Mouse (Mus musculus): ENCODE measurements around the gene C2cd5. TPM values are rescaled to one million over a fixed set of nuclear protein-coding genes. Genes with fewer than 3 reads are reported as not detected.
"Not testable (repeated sequence)": the region's sequence is repeated elsewhere in the genome, so short reads cannot be mapped to it uniquely, and the experiment has no call there.

The C2cd5 gene
- polyA plus RNA-seq (2015; fragmentation: Nextera tagmentation; extraction: Ambion mirVana): 46.5 and 51.4 TPM in 2 replicates

DNA sequence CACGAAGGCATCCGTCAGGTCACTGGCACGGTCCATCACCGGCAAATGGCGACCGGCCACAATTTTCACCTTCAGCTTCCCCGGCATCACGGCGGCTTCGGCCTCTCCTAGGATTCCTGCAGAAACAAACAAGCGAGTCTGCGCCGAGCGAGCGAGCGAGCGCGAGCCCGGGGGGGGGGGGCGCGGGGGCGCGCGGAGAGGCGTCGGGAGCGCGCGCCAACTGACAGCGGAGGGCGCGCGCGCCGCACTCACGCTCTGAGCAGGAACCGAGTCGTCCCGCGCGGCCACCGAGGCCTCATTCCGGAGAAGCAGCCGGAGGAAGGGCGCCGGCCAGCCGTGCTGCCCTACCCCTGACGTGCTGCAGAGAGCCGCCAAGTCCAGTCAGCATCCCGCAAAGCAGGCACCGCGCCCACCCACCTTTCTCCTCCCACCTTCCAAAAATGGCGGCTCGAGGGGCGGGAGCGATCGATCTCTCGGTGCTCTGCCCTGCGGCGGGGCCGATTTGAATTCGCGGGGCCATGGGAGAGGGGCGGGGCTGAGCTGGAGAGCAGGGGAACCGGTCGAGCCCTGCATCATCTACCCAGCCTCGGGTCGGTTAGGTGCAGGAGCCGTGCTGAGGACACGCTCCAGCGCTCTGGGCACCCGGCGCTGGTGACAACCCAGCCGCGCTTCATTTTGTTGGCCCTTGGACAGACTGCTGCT is at the start of gene C2cd5:
TSS of gene C2cd5 (minus strand) at position 461 of the 702 bp plus-strand sequence.
- peak within 1 kb of the TSS; percentile 89 for H3K9ac ChIP-seq
- no peaks in the 10 kb centered on the region for H3K36me3 ChIP-seq (replicated peaks)
- no peaks in the 10 kb centered on the region for H3K9me3 ChIP-seq
- ATAC-seq (replicated peaks): peak; percentile 96
- H3K27me3 ChIP-seq (replicated peaks): no peaks in the 10 kb centered on the region
- peak within 1 kb of the TSS; percentile 90 for H3K4me3 ChIP-seq
- H3K4me2 ChIP-seq: peak within 1 kb of the TSS; percentile 75
- peaks cover 26% of the 10 kb centered on the region for H3K4me1 ChIP-seq
- H3K27ac ChIP-seq: peak within 1 kb of the TSS; percentile 99
- under 1% methylated on average over 75 of the region's 75 CpGs for WGBS

- H3K4me2 ChIP-seq: no peak overlapping the region
- H3K9ac ChIP-seq: no peak overlapping the region
- no peak overlapping the region for H3K27ac ChIP-seq
- no peak for ATAC-seq (replicated peaks)
- H3K4me1 ChIP-seq: no peaks in the 10 kb centered on the region
- H3K9me3 ChIP-seq: no peaks in the 10 kb centered on the region
- H3K4me3 ChIP-seq: no peak overlapping the region
- H3K27me3 ChIP-seq (replicated peaks): no peaks in the 10 kb centered on the region
- no peaks in the 10 kb centered on the region for H3K36me3 ChIP-seq (replicated peaks)
These were observed 48.9 kb upstream of the C2cd5 start for GRCm38 (mm10) chr6:143148868-143149267.

- WGBS: 76% methylated on average over 8 of the region's 8 CpGs
- ATAC-seq (replicated peaks): no peak
- Histone ChIP-seq H3K4me2 (no peak overlapping the region), H3K4me1 (peaks cover 6% of the 10 kb centered on the region), H3K36me3 (replicated peaks) (no peaks in the 10 kb centered on the region), H3K27me3 (replicated peaks) (no peaks in the 10 kb centered on the region), H3K27ac (no peak overlapping the region), H3K4me3 (no peak overlapping the region), H3K9ac (no peak overlapping the region), H3K9me3 (no peaks in the 10 kb centered on the region)
These were observed 46.8 kb upstream of the C2cd5 start for GRCm38 (mm10) chr6:143146756-143147155.

- no peak for ATAC-seq (replicated peaks)
- no peaks in the 10 kb centered on the region for H3K36me3 ChIP-seq (replicated peaks)
- peaks cover 6% of the 10 kb centered on the region for H3K4me1 ChIP-seq
- no peaks in the 10 kb centered on the region for H3K9me3 ChIP-seq
- WGBS: 57% methylated on average over 7 of the region's 7 CpGs
- no peak overlapping the region for H3K4me2 ChIP-seq
- H3K27me3 ChIP-seq (replicated peaks): no peaks in the 10 kb centered on the region
- H3K9ac ChIP-seq: no peak overlapping the region
- H3K27ac ChIP-seq: no peak overlapping the region
- H3K4me3 ChIP-seq: no peak overlapping the region
These were observed 45.1 kb upstream of the C2cd5 start for GRCm38 (mm10) chr6:143145051-143145450.

GRCm38 (mm10) chr6:143144556-143144955 is 44.6 kb upstream of the C2cd5 start:
- ATAC-seq (replicated peaks): no peak
- no peaks in the 10 kb centered on the region for H3K36me3 ChIP-seq (replicated peaks)
- H3K4me2 ChIP-seq: no peak overlapping the region
- WGBS: 84% methylated on average over 2 of the region's 2 CpGs
- H3K27me3 ChIP-seq (replicated peaks): no peaks in the 10 kb centered on the region
- H3K4me3 ChIP-seq: no peak overlapping the region
- no peaks in the 10 kb centered on the region for H3K9me3 ChIP-seq
- peaks cover 6% of the 10 kb centered on the region for H3K4me1 ChIP-seq
- no peak overlapping the region for H3K27ac ChIP-seq
- H3K9ac ChIP-seq: no peak overlapping the region

DNA sequence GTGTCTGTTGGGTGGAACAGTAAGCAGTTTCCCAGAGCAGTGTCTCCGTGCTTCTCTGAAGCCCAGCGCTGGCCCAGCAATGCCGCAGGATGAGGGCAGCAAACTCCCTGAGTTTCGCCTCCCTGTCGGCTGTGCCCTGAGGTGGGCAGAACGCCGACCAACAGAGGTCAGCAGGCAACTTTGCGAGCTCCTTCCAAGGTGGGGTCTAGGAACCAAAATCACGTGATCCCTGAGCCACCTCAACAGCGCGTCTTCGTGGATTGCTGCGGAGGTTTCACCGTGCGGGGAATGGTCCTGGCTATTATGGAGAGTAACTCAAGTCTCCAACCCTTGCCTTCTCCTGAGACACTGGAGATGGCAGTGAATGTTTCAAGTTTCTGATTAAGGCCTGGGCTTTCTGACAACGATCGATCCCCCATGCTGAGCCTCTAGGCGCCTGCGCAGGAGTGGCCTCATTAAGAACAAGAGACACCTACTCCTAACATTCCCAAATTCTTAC is 43.9 kb upstream of the C2cd5 start:
- Histone ChIP-seq H3K4me1 (peaks cover 6% of the 10 kb centered on the region), H3K4me3 (peak overlapping the region; percentile 37), H3K27me3 (replicated peaks) (no peaks in the 10 kb centered on the region), H3K9ac (peak overlapping the region; percentile 17), H3K36me3 (replicated peaks) (no peaks in the 10 kb centered on the region), H3K9me3 (no peaks in the 10 kb centered on the region), H3K27ac (no peak overlapping the region), H3K4me2 (peak overlapping the region; percentile 64)
- 19% methylated on average over 19 of the region's 19 CpGs for WGBS
- ATAC-seq (replicated peaks): peak; percentile 52; the same call in 1 of the 2 replicates

DNA sequence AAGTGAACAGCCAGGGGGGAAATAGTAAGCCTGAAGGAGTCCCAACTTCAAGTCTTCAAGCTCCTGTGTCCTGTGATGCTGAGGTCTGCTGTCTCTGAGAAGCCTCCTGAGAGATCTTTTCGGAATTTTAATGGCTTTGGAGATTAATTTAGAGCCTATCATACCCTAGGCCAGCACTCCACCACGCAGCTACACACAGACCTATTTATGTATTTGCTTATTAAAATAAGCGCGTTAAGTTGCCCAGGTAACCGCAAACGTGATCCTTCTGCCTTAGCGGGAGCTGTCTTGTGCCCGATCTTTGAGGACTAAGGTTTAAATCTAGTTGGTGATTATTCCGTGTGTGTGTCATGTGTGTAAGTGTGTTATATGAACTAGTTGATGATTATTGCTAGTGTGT is 43.4 kb upstream of the C2cd5 start:
- Histone ChIP-seq H3K9ac (no peak overlapping the region), H3K4me3 (peak overlapping the region; percentile 37), H3K36me3 (replicated peaks) (no peaks in the 10 kb centered on the region), H3K9me3 (no peaks in the 10 kb centered on the region), H3K27ac (no peak overlapping the region), H3K4me2 (peak overlapping the region; percentile 64), H3K27me3 (replicated peaks) (no peaks in the 10 kb centered on the region), H3K4me1 (peaks cover 6% of the 10 kb centered on the region)
- peak; percentile 42; the same call in 1 of the 2 replicates for ATAC-seq (replicated peaks)
- WGBS: 75% methylated on average over 9 of the region's 9 CpGs

- Histone ChIP-seq H3K9ac (no peak overlapping the region), H3K36me3 (replicated peaks) (no peaks in the 10 kb centered on the region), H3K4me1 (peaks cover 6% of the 10 kb centered on the region), H3K27me3 (replicated peaks) (no peaks in the 10 kb centered on the region), H3K4me2 (no peak overlapping the region), H3K9me3 (no peaks in the 10 kb centered on the region), H3K27ac (no peak overlapping the region), H3K4me3 (no peak overlapping the region)
- no peak for ATAC-seq (replicated peaks)
- 93% methylated on average over 4 of the region's 4 CpGs for WGBS
These were observed 42.9 kb upstream of the C2cd5 start for GRCm38 (mm10) chr6:143142861-143143260.

DNA sequence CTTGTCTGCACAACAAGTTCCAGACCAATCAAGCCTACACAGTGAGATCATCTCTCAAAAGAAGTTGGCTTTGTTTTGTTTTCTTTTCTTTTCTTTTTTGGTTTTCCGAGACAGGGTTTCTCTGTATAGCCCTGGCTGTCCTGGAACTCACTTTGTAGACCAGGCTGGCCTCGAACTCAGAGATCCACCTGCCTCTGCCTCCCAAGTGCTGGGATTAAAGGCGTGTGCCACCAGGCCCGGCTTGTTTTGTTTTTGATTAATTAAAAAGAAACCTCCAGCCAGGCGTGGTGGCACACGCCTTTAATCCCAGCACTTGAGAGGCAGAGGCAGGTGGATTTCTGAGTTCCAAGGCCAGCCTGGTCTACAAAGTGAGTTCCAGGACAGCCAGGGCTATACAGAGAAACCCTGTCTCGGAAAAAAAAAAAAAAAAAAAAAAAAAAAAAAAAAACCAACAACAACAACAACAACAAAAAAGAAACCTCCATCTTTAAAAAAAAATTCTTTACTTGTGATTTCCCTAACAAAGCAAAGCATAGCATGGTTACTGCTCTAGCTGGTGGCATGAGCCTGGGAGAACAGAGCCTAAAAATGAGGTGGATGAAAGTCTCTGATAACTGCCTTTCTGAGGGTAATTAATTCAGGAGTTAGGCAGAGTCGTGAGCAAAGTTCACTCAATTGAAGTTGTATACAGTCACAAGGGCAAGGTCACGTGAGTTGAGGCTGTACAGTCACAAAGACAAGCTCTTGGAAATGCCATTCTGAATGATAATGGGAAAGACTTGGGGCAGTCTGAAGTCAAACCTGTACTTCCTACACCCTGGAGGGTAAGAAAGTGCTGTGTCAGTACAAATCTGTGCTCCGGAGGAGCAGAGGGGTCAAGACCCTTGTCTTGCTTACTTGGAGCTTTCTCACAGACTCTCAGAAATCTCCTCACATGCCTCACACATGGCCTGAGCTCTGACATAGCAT is 42.0 kb upstream of the C2cd5 start:
- ATAC-seq (replicated peaks); H3K9me3 ChIP-seq; H3K27ac ChIP-seq; H3K36me3 ChIP-seq (replicated peaks); H3K4me2 ChIP-seq; H3K4me3 ChIP-seq; H3K9ac ChIP-seq; H3K4me1 ChIP-seq; H3K27me3 ChIP-seq (replicated peaks): not testable (repeated sequence)
- WGBS: 85% methylated on average over 10 of the region's 10 CpGs

- Histone ChIP-seq H3K27me3 (replicated peaks) (no peaks in the 10 kb centered on the region), H3K4me1 (peaks cover 6% of the 10 kb centered on the region), H3K4me2 (no peak overlapping the region), H3K4me3 (no peak overlapping the region), H3K36me3 (replicated peaks) (no peaks in the 10 kb centered on the region), H3K27ac (no peak overlapping the region), H3K9ac (no peak overlapping the region), H3K9me3 (no peaks in the 10 kb centered on the region)
- WGBS: 89% methylated on average over 9 of the region's 9 CpGs
- ATAC-seq (replicated peaks): no peak
These were observed 40.9 kb upstream of the C2cd5 start for GRCm38 (mm10) chr6:143140884-143141283.

- Histone ChIP-seq H3K4me1 (peaks cover 6% of the 10 kb centered on the region), H3K4me2 (no peak overlapping the region), H3K9ac (no peak overlapping the region), H3K27ac (no peak overlapping the region), H3K9me3 (no peaks in the 10 kb centered on the region), H3K27me3 (replicated peaks) (no peaks in the 10 kb centered on the region), H3K36me3 (replicated peaks) (no peaks in the 10 kb centered on the region), H3K4me3 (no peak overlapping the region)
- WGBS: 84% methylated on average over 2 of the region's 2 CpGs
- no peak for ATAC-seq (replicated peaks)
These were observed 39.5 kb upstream of the C2cd5 start for GRCm38 (mm10) chr6:143139417-143139816.

DNA sequence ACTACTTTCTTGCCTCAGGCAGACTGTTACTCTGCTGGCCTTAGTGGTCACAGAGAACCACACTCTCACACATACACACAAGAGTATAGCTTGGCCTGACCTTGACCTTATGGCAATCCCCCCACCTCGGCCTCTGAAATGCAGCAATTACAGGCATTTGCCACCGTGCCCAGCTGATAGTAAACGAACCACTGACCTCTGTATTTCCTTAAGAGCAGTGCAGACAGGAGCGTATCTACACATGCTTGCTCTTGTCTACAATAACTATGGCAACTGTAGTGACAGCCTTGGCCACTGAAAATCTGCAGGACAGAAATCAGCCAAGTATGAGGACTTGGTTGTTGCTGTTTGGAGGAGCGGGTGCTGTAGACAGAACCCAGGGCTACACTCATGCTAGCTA is 37.4 kb upstream of the C2cd5 start:
- Histone ChIP-seq H3K36me3 (replicated peaks) (no peaks in the 10 kb centered on the region), H3K4me1 (no peaks in the 10 kb centered on the region), H3K27ac (no peak overlapping the region), H3K4me2 (no peak overlapping the region), H3K27me3 (replicated peaks) (no peaks in the 10 kb centered on the region), H3K9me3 (no peaks in the 10 kb centered on the region), H3K4me3 (no peak overlapping the region), H3K9ac (no peak overlapping the region)
- ATAC-seq (replicated peaks): no peak
- WGBS: 87% methylated on average over 5 of the region's 5 CpGs
